Mouse (Mus musculus): ENCODE results near the gene Syf2.
"Not testable (repeated sequence)": the region's sequence is repeated elsewhere in the genome, so short reads cannot be mapped to it uniquely, and the experiment has no call there.

Gene Syf2

GRCm38 (mm10) chr4:134930684-134931481 is at the start of gene Syf2:
Gene Syf2, plus strand, starts transcription at chr4:134930898.
- peak; percentile 77 for DNase-seq (ENCODE audit: extremely low spot score, low read depth, low spot score)

- no peak for DNase-seq (ENCODE audit: extremely low spot score, low read depth, low spot score)
Measured at GRCm38 (mm10) chr4:134883266-134883665, 47.4 kb upstream of the Syf2 start.

GRCm38 (mm10) chr4:134883808-134884207 is 46.9 kb upstream of the Syf2 start:
- DNase-seq (ENCODE audit: extremely low spot score, low read depth, low spot score), result no peak

GRCm38 (mm10) chr4:134884364-134884763 is 46.3 kb upstream of the Syf2 start:
- DNase-seq (ENCODE audit: extremely low spot score, low read depth, low spot score), result no peak

- DNase-seq (ENCODE audit: extremely low spot score, low read depth, low spot score), result no peak
Measured at GRCm38 (mm10) chr4:134892096-134892495, 38.6 kb upstream of the Syf2 start.

- no peak for DNase-seq (ENCODE audit: extremely low spot score, low read depth, low spot score)
Measured at GRCm38 (mm10) chr4:134897256-134897655, 33.4 kb upstream of the Syf2 start.

- DNase-seq (ENCODE audit: extremely low spot score, low read depth, low spot score), result no peak
Measured at GRCm38 (mm10) chr4:134901126-134901525, 29.6 kb upstream of the Syf2 start.

GRCm38 (mm10) chr4:134903046-134903445 is 27.7 kb upstream of the Syf2 start:
- no peak for DNase-seq (ENCODE audit: extremely low spot score, low read depth, low spot score)

GRCm38 (mm10) chr4:134911406-134911805 is 19.3 kb upstream of the Syf2 start:
- DNase-seq (ENCODE audit: extremely low spot score, low read depth, low spot score), result not testable (repeated sequence)

GRCm38 (mm10) chr4:134913413-134913812 is 17.3 kb upstream of the Syf2 start:
- DNase-seq (ENCODE audit: extremely low spot score, low read depth, low spot score), result no peak

GRCm38 (mm10) chr4:134914122-134914863 is 16.4 kb upstream of the Syf2 start:
- no peak for DNase-seq (ENCODE audit: extremely low spot score, low read depth, low spot score)

GRCm38 (mm10) chr4:134914864-134915209 is 15.9 kb upstream of the Syf2 start, which contains the start of gene Tmem50a:
Gene Tmem50a, minus strand, starts transcription at chr4:134915024.
- DNase-seq (ENCODE audit: extremely low spot score, low read depth, low spot score), result no peak

- DNase-seq (ENCODE audit: extremely low spot score, low read depth, low spot score), result no peak
Measured at GRCm38 (mm10) chr4:134915223-134916050, 15.3 kb upstream of the Syf2 start.

- no peak for DNase-seq (ENCODE audit: extremely low spot score, low read depth, low spot score)
Measured at GRCm38 (mm10) chr4:134917194-134917593, 13.5 kb upstream of the Syf2 start.

- DNase-seq (ENCODE audit: extremely low spot score, low read depth, low spot score), result no peak
Measured at GRCm38 (mm10) chr4:134918381-134918780, 12.3 kb upstream of the Syf2 start.

GRCm38 (mm10) chr4:134919733-134920540 is 10.8 kb upstream of the Syf2 start:
- DNase-seq (ENCODE audit: extremely low spot score, low read depth, low spot score), result no peak

GRCm38 (mm10) chr4:134920631-134921030 is 10.1 kb upstream of the Syf2 start:
- DNase-seq (ENCODE audit: extremely low spot score, low read depth, low spot score), result no peak

GRCm38 (mm10) chr4:134921703-134922102 is 9.0 kb upstream of the Syf2 start:
- no peak for DNase-seq (ENCODE audit: extremely low spot score, low read depth, low spot score)

GRCm38 (mm10) chr4:134922111-134922924 is 8.4 kb upstream of the Syf2 start:
- no peak for DNase-seq (ENCODE audit: extremely low spot score, low read depth, low spot score)

GRCm38 (mm10) chr4:134922925-134923244 is 7.8 kb upstream of the Syf2 start:
- no peak for DNase-seq (ENCODE audit: extremely low spot score, low read depth, low spot score)

Data from hindlimb bud, embryonic 11.5 days (tissue).